Mouse (Mus musculus) heart, embryonic 16.5 days (tissue): ENCODE results near the gene Tfap2b. TPM values are rescaled to one million over a fixed set of nuclear protein-coding genes. Genes with fewer than 3 reads are reported as not detected.

Experiments used
- ATAC-seq: fragments of 200-750 bp; cut with Nextera tagmentation; replicated peaks from 2 replicates; pipeline ENCODE4 v1.8.0; 2017; ENCODE audit warnings: moderate number of reproducible peaks; ENCODE audit not compliant: insufficient read depth, low FRiP score; ENCODE audit errors: extremely low read depth
- H3K27ac ChIP-seq: fragments of 300-500 bp; sonication (generic); 2 replicates; pipeline ENCODE4 v1.5.1; 2014; ENCODE audit warnings: mild to moderate bottlenecking, low read length, control low read depth, moderate library complexity
- H3K27me3 ChIP-seq: fragments of 300-500 bp; sonication (generic); 2 replicates; pipeline ENCODE4 v1.6.1; 2014; ENCODE audit warnings: low read length, mixed read lengths; ENCODE audit not compliant: control insufficient read depth, insufficient read depth
- H3K36me3 ChIP-seq: fragments of 300-500 bp; sonication (generic); 2 replicates; pipeline ENCODE4 v1.6.1; 2014; ENCODE audit not compliant: control insufficient read depth, insufficient read depth
- H3K4me1 ChIP-seq: fragments of 300-500 bp; sonication (generic); 2 replicates; pipeline ENCODE4 v1.6.1; 2014; ENCODE audit warnings: low read length, mixed read lengths; ENCODE audit not compliant: control insufficient read depth, insufficient read depth
- H3K4me2 ChIP-seq: fragments of 300-500 bp; sonication (generic); 2 replicates; pipeline ENCODE4 v1.6.1; 2014; ENCODE audit warnings: low read depth, mild to moderate bottlenecking, control low read depth, low read length
- H3K4me3 ChIP-seq: fragments of 300-500 bp; sonication (generic); 2 replicates; pipeline ENCODE4 v1.5.1; 2014; ENCODE audit warnings: mild to moderate bottlenecking, control low read depth, low read length
- H3K9ac ChIP-seq: fragments of 300-500 bp; sonication (generic); 2 replicates; pipeline ENCODE4 v1.6.1; 2014; ENCODE audit warnings: low read length, control low read depth
- H3K9me3 ChIP-seq: fragments of 300-500 bp; sonication (generic); replicated peaks from 2 replicates; pipeline ENCODE4 v1.6.1; 2016; ENCODE audit warnings: low read length; ENCODE audit not compliant: control insufficient read depth
- WGBS: fragments of 180-500 bp; shearing (Covaris S2); extraction: QIAGEN DNeasy Blood & Tissue Kit; methylation state at CpG from one replicate; pipeline ENCODE4 v1.1.7; 2014; 5-methylcytosine and 5-hydroxymethylcytosine counted together
- polyA plus RNA-seq: library from polyadenylated mRNA; unstranded; fragments of >200 nt; fragmentation: Nextera tagmentation; extraction: Ambion mirVana; gene quantifications from 2 replicates; pipeline ENCODE4 v1.2.1, GENCODE M21; 2015

Tfap2b gene
- polyA plus RNA-seq, result 0.14 and 0.42 TPM in 2 replicates

GRCm38 (mm10) chr1:19208641-19209358, at the start of gene Tfap2b:
TSS of gene Tfap2b (plus strand) at chr1:19208914.
- Histone ChIP-seq H3K4me2 (peak within 1 kb of the TSS; percentile 60), H3K27me3 (peaks cover 56% of the 10 kb centered on the region), H3K9ac (no peak within 1 kb of the TSS), H3K36me3 (no peaks in the 10 kb centered on the region), H3K4me3 (peak within 1 kb of the TSS; percentile 44), H3K9me3 (no peaks in the 10 kb centered on the region), H3K4me1 (no peaks in the 10 kb centered on the region), H3K27ac (no peak within 1 kb of the TSS)
- 3% methylated on average over 26 of the region's 26 CpGs for WGBS
- ATAC-seq, result no peak

GRCm38 (mm10) chr1:19178742-19179397, 29.8 kb upstream of the Tfap2b start:
- Histone ChIP-seq H3K9me3 (no peaks in the 10 kb centered on the region), H3K9ac (no peak overlapping the region), H3K27ac (no peak overlapping the region), H3K36me3 (no peaks in the 10 kb centered on the region), H3K4me2 (no peak overlapping the region), H3K27me3 (no peaks in the 10 kb centered on the region), H3K4me3 (no peak overlapping the region), H3K4me1 (no peaks in the 10 kb centered on the region)
- no peak for ATAC-seq
- 10% methylated on average over 4 of the region's 4 CpGs for whole genome bisulfite sequencing

GRCm38 (mm10) chr1:19205649-19206048, 3.1 kb upstream of the Tfap2b start:
- 3% methylated on average over 12 of the region's 12 CpGs for WGBS

GRCm38 (mm10) chr1:19206194-19206593, 2.5 kb upstream of the Tfap2b start:
- WGBS, result under 1% methylated on average over 7 of the region's 7 CpGs
- peaks cover 34% of the 10 kb centered on the region for H3K27me3 ChIP-seq
- no peaks in the 10 kb centered on the region for H3K4me1 ChIP-seq
- no peak overlapping the region for H3K4me2 ChIP-seq
- H3K4me3 ChIP-seq, result no peak overlapping the region
- no peaks in the 10 kb centered on the region for H3K36me3 ChIP-seq
- H3K9ac ChIP-seq, result no peak overlapping the region
- ATAC-seq, result no peak
- H3K9me3 ChIP-seq, result no peaks in the 10 kb centered on the region
- H3K27ac ChIP-seq, result no peak overlapping the region

More at GRCm38 (mm10) chr1:19205649-19206048, 3.1 kb upstream of the Tfap2b start:
- ATAC-seq, result no peak
- H3K36me3 ChIP-seq, result no peaks in the 10 kb centered on the region
- H3K4me1 ChIP-seq, result no peaks in the 10 kb centered on the region
- no peaks in the 10 kb centered on the region for H3K9me3 ChIP-seq
- H3K9ac ChIP-seq, result no peak overlapping the region
- peak overlapping the region; percentile 35; the same call in 1 of the 2 replicates for H3K4me3 ChIP-seq
- no peak overlapping the region for H3K27ac ChIP-seq
- H3K27me3 ChIP-seq, result peaks cover 28% of the 10 kb centered on the region
- peak overlapping the region; percentile 68 for H3K4me2 ChIP-seq

GRCm38 (mm10) chr1:19207611-19208010, 1.1 kb upstream of the Tfap2b start:
- 7% methylated on average over 4 of the region's 4 CpGs for WGBS
- no peak for ATAC-seq

GRCm38 (mm10) chr1:19209359-19209745, 638 bp downstream of the Tfap2b start:
- Histone ChIP-seq H3K27me3 (peaks cover 62% of the 10 kb centered on the region), H3K27ac (no peak overlapping the region), H3K4me3 (peak overlapping the region; percentile 44; the same call in 1 of the 2 replicates), H3K36me3 (no peaks in the 10 kb centered on the region), H3K4me2 (0 out of 2 replicates have a peak overlapping the region, but pooled peaks have one; percentile 60), H3K9ac (no peak overlapping the region), H3K4me1 (no peaks in the 10 kb centered on the region), H3K9me3 (no peaks in the 10 kb centered on the region)
- 2% methylated on average over 10 of the region's 10 CpGs for WGBS
- ATAC-seq, result no peak

More at GRCm38 (mm10) chr1:19207611-19208010, 1.1 kb upstream of the Tfap2b start:
- Histone ChIP-seq H3K4me2 (no peak overlapping the region), H3K27ac (no peak overlapping the region), H3K36me3 (no peaks in the 10 kb centered on the region), H3K4me3 (no peak overlapping the region), H3K9ac (no peak overlapping the region), H3K4me1 (no peaks in the 10 kb centered on the region), H3K9me3 (no peaks in the 10 kb centered on the region), H3K27me3 (peaks cover 47% of the 10 kb centered on the region)

- under 1% methylated on average over 31 of the region's 31 CpGs for WGBS
- ATAC-seq, result no peak
- Histone ChIP-seq H3K27ac (no peak overlapping the region), H3K4me3 (peak overlapping the region; percentile 44), H3K27me3 (peaks cover 66% of the 10 kb centered on the region), H3K4me2 (peak overlapping the region; percentile 60), H3K9ac (no peak overlapping the region), H3K36me3 (no peaks in the 10 kb centered on the region), H3K9me3 (no peaks in the 10 kb centered on the region), H3K4me1 (no peaks in the 10 kb centered on the region)
Observed at GRCm38 (mm10) chr1:19209776-19210175, 1.1 kb downstream of the Tfap2b start.

GRCm38 (mm10) chr1:19210215-19211032, 1.7 kb downstream of the Tfap2b start:
- Histone ChIP-seq H3K9ac (no peak overlapping the region), H3K4me3 (peak overlapping the region; percentile 44), H3K4me1 (no peaks in the 10 kb centered on the region), H3K27me3 (peaks cover 73% of the 10 kb centered on the region), H3K9me3 (no peaks in the 10 kb centered on the region), H3K27ac (no peak overlapping the region), H3K4me2 (peak overlapping the region; percentile 60), H3K36me3 (no peaks in the 10 kb centered on the region)
- WGBS, result 2% methylated on average over 29 of the region's 30 CpGs
- ATAC-seq, result no peak
